Mouse (Mus musculus): ENCODE data around the gene Edaradd. TPM values are rescaled to one million over a fixed set of nuclear protein-coding genes. Genes with fewer than 3 reads are reported as not detected.

Edaradd gene
- polyA plus RNA-seq, 1 experiment from 2014 or later: 3.2 TPM

DNA sequence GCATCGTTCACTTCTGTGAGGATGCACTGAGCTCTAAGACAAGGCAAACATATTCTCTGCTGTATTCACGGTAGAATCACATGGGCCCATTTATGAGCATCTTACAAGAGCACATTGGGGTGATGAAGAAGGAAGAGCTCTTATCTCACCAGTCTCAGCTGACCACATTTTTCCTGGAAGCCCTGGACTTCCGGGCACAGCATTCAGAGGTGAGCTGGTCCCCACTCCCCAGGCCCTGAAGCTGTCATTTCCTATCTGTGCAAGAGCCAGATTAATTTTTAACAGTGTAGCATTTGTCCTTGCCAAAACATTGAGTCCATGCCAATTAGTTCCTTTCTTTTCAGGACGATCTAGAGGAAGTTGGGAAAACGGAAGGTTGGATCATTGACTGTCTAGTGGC, 86.4 kb downstream of the Edaradd start:
- no peaks in the 10 kb centered on the region for H3K27me3 ChIP-seq (ENCODE audit: control insufficient read depth, insufficient read depth, low read length)
- H3K4me1 ChIP-seq (ENCODE audit: control insufficient read depth, insufficient read depth, low read length): no peaks in the 10 kb centered on the region
- no peak overlapping the region for H3K27ac ChIP-seq (ENCODE audit: low read length)
- WGBS: 83% methylated on average over 5 of the region's 5 CpGs
- no peaks in the 10 kb centered on the region for H3K9me3 ChIP-seq (ENCODE audit: control insufficient read depth, low read depth, low read length)
- no peak overlapping the region for H3K4me2 ChIP-seq (replicated peaks; ENCODE audit: low read depth, low read length)
- H3K9ac ChIP-seq (replicated peaks; ENCODE audit: low read depth, low read length): no peak overlapping the region
- ATAC-seq (ENCODE audit: insufficient number of reproducible peaks, insufficient read depth, low FRiP score, low read depth): no peak
- H3K36me3 ChIP-seq (ENCODE audit: control insufficient read depth, insufficient read depth, low read length): peaks cover 75% of the 10 kb centered on the region
- no peak overlapping the region for H3K4me3 ChIP-seq (ENCODE audit: low read depth, low read length)

DNA sequence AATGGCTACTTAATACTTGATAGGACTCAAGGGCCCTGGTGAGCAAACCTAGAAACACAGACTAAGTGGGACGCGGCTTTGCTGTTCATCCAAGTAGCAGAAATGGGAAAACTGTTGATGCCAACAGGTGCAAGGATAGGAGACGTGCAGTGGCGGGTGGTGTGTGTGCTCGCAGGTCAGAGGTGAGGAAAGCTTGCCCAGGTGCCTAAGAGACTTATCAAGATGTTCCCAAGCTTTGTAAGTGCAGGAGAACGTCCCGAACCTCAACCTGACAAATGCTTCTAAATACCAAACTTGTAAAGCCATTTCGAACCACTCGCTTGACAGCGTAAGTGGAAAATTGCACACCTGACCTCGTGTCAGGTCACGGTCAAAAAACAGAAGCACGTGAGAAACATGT, 91.7 kb downstream of the Edaradd start:
- Histone ChIP-seq H3K4me1 (ENCODE audit: control insufficient read depth, insufficient read depth, low read length) (no peaks in the 10 kb centered on the region), H3K9ac (replicated peaks; ENCODE audit: low read depth, low read length) (no peak overlapping the region), H3K27ac (ENCODE audit: low read length) (no peak overlapping the region), H3K9me3 (ENCODE audit: control insufficient read depth, low read depth, low read length) (no peaks in the 10 kb centered on the region), H3K4me2 (replicated peaks; ENCODE audit: low read depth, low read length) (no peak overlapping the region), H3K4me3 (ENCODE audit: low read depth, low read length) (no peak overlapping the region), H3K27me3 (ENCODE audit: control insufficient read depth, insufficient read depth, low read length) (no peaks in the 10 kb centered on the region), H3K36me3 (ENCODE audit: control insufficient read depth, insufficient read depth, low read length) (peaks cover 73% of the 10 kb centered on the region)
- ATAC-seq (ENCODE audit: insufficient number of reproducible peaks, insufficient read depth, low FRiP score, low read depth): no peak
- 92% methylated on average over 13 of the region's 13 CpGs for WGBS

Other genes starting within 250 kb of the Edaradd start
- 0.64 and 0.74 TPM in 2 replicates for gene Actn2, start 179.7 kb downstream of the Edaradd start, polyA plus RNA-seq (2014; fragmentation: Nextera tagmentation; extraction: Ambion mirVana)
- 25.1 and 26.6 TPM in 2 replicates for gene Heatr1, start 125.4 kb downstream of the Edaradd start, polyA plus RNA-seq (2014; fragmentation: Nextera tagmentation; extraction: Ambion mirVana)
- 27.5 and 32.5 TPM in 2 replicates for gene Lgals8, start 55.5 kb downstream of the Edaradd start, polyA plus RNA-seq (2014; fragmentation: Nextera tagmentation; extraction: Ambion mirVana)
- 8.6 and 8.9 TPM in 2 replicates for gene Ero1lb, start 45.4 kb upstream of the Edaradd start, polyA plus RNA-seq (2014; fragmentation: Nextera tagmentation; extraction: Ambion mirVana)

Data from stomach, embryonic 14.5 days (tissue).